Mouse (Mus musculus) ES-Bruce4 (cell line): ENCODE results near the gene Hspa8.

Experiments
- CTCF ChIP-seq: IDR thresholded peaks from one replicate; pipeline ENCODE4 v1.8.1; 2011; ENCODE audit warnings: low read depth, low read length
- POLR2A ChIP-seq: IDR thresholded peaks from one replicate; pipeline ENCODE4 v1.8.1; 2011; ENCODE audit warnings: low read length; ENCODE audit not compliant: insufficient read depth

DNA sequence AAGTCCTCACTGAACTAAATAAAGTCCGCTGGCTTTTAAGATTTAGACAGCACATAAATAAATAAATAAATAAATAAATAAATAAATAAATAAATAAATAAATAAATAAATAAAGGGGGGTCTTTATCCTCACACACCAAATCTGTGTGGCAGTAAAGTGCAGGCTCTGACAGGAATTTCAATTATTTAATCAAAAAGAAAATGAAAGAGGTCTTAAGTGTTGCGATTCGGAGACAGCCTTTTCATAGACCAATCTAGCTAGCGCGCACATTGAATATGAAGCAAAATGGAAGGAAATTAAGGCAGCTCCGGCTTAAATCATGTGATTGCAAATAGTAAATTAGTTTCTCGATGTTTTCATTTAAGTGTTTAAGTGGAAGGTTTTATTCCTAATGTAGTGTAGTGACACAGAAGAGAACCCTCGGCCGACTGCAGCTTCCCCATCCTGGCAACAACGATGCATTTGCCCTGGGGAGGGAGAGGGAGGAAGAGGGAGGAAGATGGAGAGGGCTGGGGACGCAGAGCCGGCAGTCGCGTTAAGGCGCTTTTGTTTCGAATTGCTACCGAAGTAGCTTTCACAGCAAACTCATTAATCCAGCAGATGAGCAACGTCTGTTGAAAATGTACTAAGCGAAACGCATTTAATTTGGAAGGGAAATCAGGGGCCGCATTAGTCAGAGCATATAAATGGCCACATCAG, 57.8 kb downstream of the Hspa8 start:
- TF ChIP-seq CTCF, result no peak
- no peak for TF ChIP-seq POLR2A
